Mouse (Mus musculus) sigmoid colon, adult 10 weeks (tissue): Measurements from ENCODE around the gene Slc26a8. TPM values are rescaled to one million over a fixed set of nuclear protein-coding genes. Genes with fewer than 3 reads are reported as not detected.

ENCODE experiments used
- polyA plus RNA-seq: library from polyadenylated mRNA; stranded (reverse); fragments of 350-450 nt; fragmentation: Illumina TruSeq; extraction: RNeasy Lipid Tissue Mini Kit (QIAGEN cat#74804); gene quantifications from one replicate; pipeline ENCODE4 v1.2.3, GENCODE M21; 2014; ENCODE audit warnings: low read depth, low replicate concordance

Gene Slc26a8
- not detected for polyA plus RNA-seq

DNA sequence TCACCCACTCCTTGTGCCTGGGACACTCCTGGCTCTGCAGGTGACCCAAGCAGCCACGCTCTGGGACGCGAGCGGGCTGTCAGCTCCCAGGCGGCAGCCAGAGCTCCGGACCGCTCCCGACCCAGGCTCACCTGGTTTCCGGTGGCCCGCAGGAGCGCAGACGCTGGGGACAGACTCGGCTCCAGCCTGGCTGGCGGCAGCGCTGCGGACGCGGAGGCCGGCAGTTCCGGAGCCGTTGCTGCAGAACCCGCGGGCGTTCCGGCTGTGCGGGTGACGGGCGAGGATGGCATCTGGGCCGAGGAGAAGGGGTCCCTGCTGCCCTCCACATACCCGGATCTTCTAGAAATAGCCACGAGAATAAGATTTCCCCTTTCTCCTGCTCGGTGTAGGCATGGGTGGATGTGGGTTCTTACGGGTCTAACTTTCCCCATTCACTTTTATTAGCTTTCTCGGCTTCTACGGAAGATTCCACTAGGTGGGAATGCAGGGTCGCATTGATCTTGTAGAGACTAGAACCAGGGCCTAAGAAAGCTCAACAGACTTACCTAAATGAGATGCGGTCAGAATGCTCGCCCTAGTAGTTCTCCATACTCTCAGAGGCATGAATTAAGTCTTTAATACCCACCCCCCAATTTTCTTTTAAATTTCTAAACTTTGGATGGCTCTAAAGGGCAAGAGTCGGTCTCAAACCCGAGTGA, at the start of gene Slc26a8:
Gene Slc26a8 (minus strand): TSS at position 648 of the 698 bp plus-strand sequence.

DNA sequence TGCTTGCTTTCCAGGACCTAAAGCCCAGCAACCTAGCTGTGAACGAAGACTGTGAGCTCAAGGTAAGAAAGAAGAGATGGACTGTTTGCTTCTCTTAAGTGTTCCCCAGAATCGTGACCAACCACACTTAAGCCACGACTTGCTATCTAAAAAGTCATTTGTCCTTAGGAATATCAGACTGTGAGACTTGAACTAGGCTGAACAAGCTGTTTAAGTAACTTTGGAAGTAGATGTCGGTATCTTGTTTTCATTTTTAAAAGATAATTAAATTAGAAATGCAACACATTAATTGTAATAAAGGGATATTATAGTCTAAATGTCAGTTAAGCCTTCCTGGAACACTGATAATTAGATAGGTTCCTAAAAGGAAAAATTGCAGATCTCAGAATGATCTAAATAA, 35.8 kb upstream of the Slc26a8 start, which contains the start of gene AC170998.1:
Gene AC170998.1 (plus strand): TSS at position 301 of the 400 bp plus-strand sequence.

DNA sequence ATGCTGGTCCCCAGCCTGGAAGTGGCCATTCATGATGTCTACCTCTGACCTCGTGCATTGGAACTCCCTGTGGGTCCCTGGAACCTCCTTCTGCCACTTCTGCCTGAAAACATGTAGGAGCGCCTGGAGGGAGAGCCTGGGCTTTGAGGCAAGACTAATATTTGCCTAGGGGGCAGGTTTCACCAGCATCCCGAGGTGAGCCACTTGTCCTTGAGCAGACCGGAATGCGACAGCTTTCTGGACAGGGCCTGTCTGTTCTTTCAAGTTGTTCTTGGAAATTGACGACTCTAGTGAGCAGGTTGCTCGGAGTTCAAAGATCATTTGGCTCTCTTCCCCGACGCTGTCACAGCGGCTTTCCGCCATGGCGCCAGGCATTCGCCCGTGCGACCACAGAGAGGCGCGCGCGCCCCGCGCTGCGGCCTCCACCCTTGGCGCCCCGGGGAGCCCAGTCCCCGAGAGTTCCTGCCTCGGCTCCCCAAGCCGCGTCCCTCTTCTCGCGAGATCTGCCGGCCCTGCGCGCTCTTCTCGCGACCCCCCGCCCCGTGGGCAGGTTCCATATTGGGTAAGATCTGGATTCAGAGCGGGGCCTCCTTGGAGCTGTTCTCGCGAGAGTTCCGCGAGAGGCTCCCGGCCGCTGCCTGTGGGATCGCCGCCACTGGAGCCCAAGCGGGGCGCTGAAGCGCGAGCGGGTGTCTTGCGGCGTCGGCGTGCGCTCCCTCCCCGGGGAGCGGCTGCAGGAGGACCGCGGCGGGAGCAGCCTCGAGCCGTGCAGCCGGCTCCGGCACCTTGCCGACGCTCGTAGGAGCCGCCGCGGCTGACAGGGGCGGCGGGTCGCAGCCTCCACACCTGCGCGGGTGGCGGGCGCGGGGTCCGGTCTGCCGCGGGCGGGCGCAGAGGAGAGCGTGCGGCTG, 998 bp upstream of the Slc26a8 start, which contains the start of gene Mapk14:
Gene Mapk14 (plus strand): TSS at position 554 of the 911 bp plus-strand sequence.

DNA sequence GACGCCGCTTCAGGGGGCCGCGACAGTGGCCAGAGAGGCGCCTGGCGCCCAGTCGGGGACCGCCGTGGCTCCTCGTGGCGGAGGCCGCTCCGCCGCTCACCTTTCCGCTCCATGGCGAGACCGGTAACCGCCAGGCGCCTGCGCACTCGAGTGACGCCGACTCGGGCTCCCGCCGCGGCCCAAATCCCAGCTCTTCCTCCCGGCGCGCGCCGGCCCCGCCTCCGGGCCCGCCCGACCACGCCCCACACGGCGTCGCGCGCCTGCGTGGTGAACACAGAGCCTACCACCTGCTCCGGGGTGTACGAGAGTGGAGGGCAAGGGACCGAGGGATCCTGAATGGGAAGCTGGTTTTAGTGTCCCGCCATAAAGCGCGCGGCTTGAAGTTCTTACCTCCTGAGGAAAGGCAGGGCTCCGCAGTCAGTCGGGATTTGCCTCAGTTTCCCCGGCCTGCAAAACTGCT, 67.7 kb downstream of the Slc26a8 start, which contains the start of gene Srpk1:
Gene Srpk1 (minus strand): TSS at position 410 of the 460 bp plus-strand sequence.

Other genes starting within 250 kb of the Slc26a8 start
- gene Fkbp5, start 172.7 kb downstream of the Slc26a8 start, polyA plus RNA-seq, result 68.1 TPM
- gene Armc12, start 159.4 kb downstream of the Slc26a8 start, polyA plus RNA-seq, result not detected
- not detected for gene Clpsl2, start 140.8 kb downstream of the Slc26a8 start, polyA plus RNA-seq
- 4.1 TPM for gene Clps, start 129.5 kb downstream of the Slc26a8 start, polyA plus RNA-seq
- gene Lhfpl5, start 114.6 kb downstream of the Slc26a8 start, polyA plus RNA-seq, result not detected
- gene Srpk1, start 67.5 kb downstream of the Slc26a8 start, polyA plus RNA-seq, result 151 TPM
- 59.6 TPM for gene Mapk14, start 1.1 kb upstream of the Slc26a8 start, polyA plus RNA-seq
- 7.2 TPM for gene AC170998.1, start 35.9 kb upstream of the Slc26a8 start, polyA plus RNA-seq
- gene Mapk13, start 79.1 kb upstream of the Slc26a8 start, polyA plus RNA-seq, result 8.5 TPM
- 65.9 TPM for gene Brpf3, start 110.9 kb upstream of the Slc26a8 start, polyA plus RNA-seq
- 0.82 TPM for gene Pnpla1, start 168.2 kb upstream of the Slc26a8 start, polyA plus RNA-seq
- 53.6 TPM for gene 4930539E08Rik, start 225.1 kb upstream of the Slc26a8 start, polyA plus RNA-seq